Mouse (Mus musculus) C2C12 (cell line): ENCODE data around the gene Ager.

ENCODE experiments used
- CEBPB ChIP-seq: IDR thresholded peaks from one replicate; pipeline ENCODE4 v1.6.1; 2011; ENCODE audit warnings: low read depth, mild to moderate bottlenecking, control low read depth, moderate library complexity
- CTCF ChIP-seq: IDR thresholded peaks from one replicate; pipeline ENCODE4 v1.5.1; 2011; ENCODE audit not compliant: control insufficient read depth, insufficient read depth, insufficient read length
- MAX ChIP-seq: IDR thresholded peaks from one replicate; pipeline ENCODE4 v1.6.1; 2011; ENCODE audit warnings: mild to moderate bottlenecking, control low read depth
- MYOD1 ChIP-seq: IDR thresholded peaks from one replicate; pipeline ENCODE4 v1.6.1; 2011; ENCODE audit warnings: low read depth; ENCODE audit not compliant: control insufficient read depth, insufficient read length
- MYOG ChIP-seq: IDR thresholded peaks from one replicate; pipeline ENCODE4 v1.6.1; 2011; ENCODE audit not compliant: control insufficient read depth, insufficient read length; ENCODE audit errors: extremely low read depth
- USF1 ChIP-seq: IDR thresholded peaks from one replicate; pipeline ENCODE4 v1.6.1; 2011; ENCODE audit warnings: low read depth, mild to moderate bottlenecking, control low read depth, moderate library complexity

DNA sequence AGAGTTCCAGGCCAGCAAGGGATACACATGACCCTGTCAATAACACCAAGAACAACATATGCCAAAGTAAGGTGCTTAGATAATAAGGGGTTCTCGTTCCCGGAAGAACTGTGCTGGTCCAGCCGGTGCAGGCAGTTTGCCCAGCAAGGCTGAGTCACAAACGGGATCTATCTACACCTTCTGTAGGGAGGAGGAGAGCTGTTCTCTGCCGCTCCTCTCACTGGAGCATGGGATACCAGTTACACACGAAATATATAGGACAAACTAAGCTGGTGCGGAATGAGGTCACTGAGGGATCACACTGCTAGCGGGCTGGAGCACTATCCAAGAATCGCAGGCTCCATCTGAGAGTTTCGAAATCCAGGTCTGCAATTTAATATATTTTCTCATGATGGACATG, 46.3 kb downstream of the Ager start:
- TF ChIP-seq CTCF (no peak), MYOG (no peak), USF1 (no peak), CEBPB (no peak), MYOD1 (no peak), MAX (no peak)
